ENCODE assay signal across 14 mouse cellular contexts in the genomic region with DNA sequence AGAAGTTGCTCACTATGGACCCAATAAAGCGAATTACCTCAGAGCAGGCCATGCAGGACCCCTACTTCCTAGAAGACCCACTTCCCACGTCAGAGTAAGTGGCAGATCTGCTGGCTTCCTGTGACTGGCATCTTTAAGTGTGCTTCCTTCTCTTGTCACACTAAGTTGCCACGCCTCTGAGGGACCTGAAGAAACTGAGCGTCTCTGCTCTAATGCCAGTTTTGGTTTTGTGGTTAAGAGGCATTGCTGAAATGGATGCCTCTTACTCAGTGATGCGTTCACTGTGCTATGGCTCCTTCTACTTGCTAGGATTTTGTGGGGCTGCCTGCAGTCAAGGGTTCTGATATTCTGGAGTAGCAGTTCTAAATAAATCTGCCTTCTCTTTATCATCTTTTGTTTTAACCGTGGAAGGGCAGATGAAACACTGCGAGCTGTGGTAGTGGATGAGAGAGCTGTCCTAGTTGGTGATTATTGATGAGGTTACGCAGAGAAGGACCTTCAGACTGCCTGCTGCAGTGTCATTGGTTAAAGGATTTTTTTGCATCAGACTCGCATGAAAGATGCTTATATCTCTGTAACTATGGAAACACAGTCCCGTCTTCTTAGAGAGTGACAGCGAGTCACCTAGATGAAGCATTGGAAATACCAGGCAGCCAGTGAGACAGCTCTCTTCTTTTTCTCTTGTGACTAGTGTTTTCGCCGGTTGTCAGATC.
DNase-seq lines count a peak whose midpoint lies in the region; ATAC-seq and TF ChIP-seq lines count a peak whose summit lies in the region.
"Had no signal": no experiment of that assay in that cellular context is flagged by ENCODE, and none has a peak within 500 bp of the region (broad histone marks: within the 10 kb centered on the region; RNA-seq: fewer than 3 reads in every experiment).

No protein-coding gene starts in this region.

- H3K9me3 ChIP-seq in hindbrain, embryonic 13.5 days, result no peaks in the 10 kb centered on the region
- H3K9me3 ChIP-seq in hindbrain, embryonic 10.5 days, result no peaks in the 10 kb centered on the region
- no peaks in the 10 kb centered on the region for H3K9me3 ChIP-seq in midbrain, embryonic 15.5 days
- no peaks in the 10 kb centered on the region for H3K9me3 ChIP-seq in midbrain, embryonic 11.5 days (ENCODE audit: control insufficient read depth, low read length)
- no peaks in the 10 kb centered on the region for H3K9me3 ChIP-seq in CH12.LX (replicated peaks; ENCODE audit: low read length)
- H3K9me3 ChIP-seq: limb, embryonic 15.5 days; neural tube, embryonic 12.5 days had no signal

- no peak overlapping the region for H3K9ac ChIP-seq in hindbrain, embryonic 13.5 days
- no peak overlapping the region for H3K9ac ChIP-seq in midbrain, embryonic 15.5 days
- no peak overlapping the region for H3K9ac ChIP-seq in midbrain, embryonic 11.5 days (ENCODE audit: low read length)
- no peak overlapping the region for H3K9ac ChIP-seq in CH12.LX (ENCODE audit: insufficient read depth, low read depth)
- H3K9ac ChIP-seq: limb, embryonic 15.5 days; neural tube, embryonic 12.5 days had no signal

- in situ Hi-C loops in CH12.LX (cut with MboI; ENCODE audit: low pct_ligation_motif_present, low pct_unique_long_range_greater_than_20kb, low sequenced_read_pairs), result no loop called here

- no peak for DNase-seq in hindbrain, embryonic 10.5 days (ENCODE audit: low spot score)
- no peak for DNase-seq in midbrain, embryonic 11.5 days (ENCODE audit: low spot score, missing footprints)
- peak; percentile 71 for DNase-seq in CH12.LX (ENCODE audit: extremely low read depth)
- no peak for DNase-seq in right cerebral cortex, postnatal 14 days
- DNase-seq in yolk sac, embryonic 10.5 days (ENCODE audit: low spot score), result no peak
- DNase-seq: embryo, embryonic 11 days; retina, postnatal 1 day had no signal

- no peak overlapping the region for H3K4me3 ChIP-seq in hindbrain, embryonic 13.5 days
- H3K4me3 ChIP-seq in hindbrain, embryonic 10.5 days, result no peak overlapping the region
- H3K4me3 ChIP-seq in midbrain, embryonic 15.5 days, result no peak overlapping the region
- no peak overlapping the region for H3K4me3 ChIP-seq in midbrain, embryonic 11.5 days (ENCODE audit: low read depth, low read length)
- no peak overlapping the region for H3K4me3 ChIP-seq in CH12.LX (replicated peaks in 1 of 3; ENCODE audit: low read depth in 2 of 3, low read length in 2 of 3, poor library complexity in 1 of 3)
- H3K4me3 ChIP-seq: heart, adult 2 months; limb, embryonic 15.5 days; neural tube, embryonic 12.5 days had no signal

- ATAC-seq in hindbrain, embryonic 13.5 days (ENCODE audit: low FRiP score), result peak; percentile 29; the same call in 1 of the 2 replicates
- ATAC-seq in midbrain, embryonic 15.5 days (replicated peaks), result peak; percentile 58
- ATAC-seq in midbrain, embryonic 11.5 days (ENCODE audit: low FRiP score), result no peak
- ATAC-seq in megakaryocyte progenitor cell, adult 5-6 weeks (replicated peaks; ENCODE audit: poor library complexity), result peak; percentile 67
- ATAC-seq: intestine, embryonic 16.5 days had no signal

- no peak overlapping the region for H3K4me2 ChIP-seq in hindbrain, embryonic 13.5 days
- H3K4me2 ChIP-seq in midbrain, embryonic 15.5 days, result no peak overlapping the region
- no peak overlapping the region for H3K4me2 ChIP-seq in midbrain, embryonic 11.5 days
- H3K4me2 ChIP-seq in CH12.LX (ENCODE audit: insufficient read depth, low read depth, poor library complexity, severe bottlenecking), result 0 out of 2 replicates have a peak overlapping the region, but pooled peaks have one; percentile 23
- H3K4me2 ChIP-seq: limb, embryonic 15.5 days; neural tube, embryonic 12.5 days had no signal

- TF ChIP-seq RAD21 in CH12.LX (IDR thresholded peaks at IDR 0.05; ENCODE audit: low read depth, low read length), result no peak

- no peaks in the 10 kb centered on the region for H3K79me2 ChIP-seq in CH12.LX (replicated peaks; ENCODE audit: control insufficient read depth, extremely low read depth, insufficient read depth, poor library complexity, severe bottlenecking)

- WGBS in hindbrain, embryonic 13.5 days, result 81% methylated on average over 13 of the region's 13 CpGs
- WGBS in hindbrain, embryonic 10.5 days, result 92% methylated on average over 13 of the region's 13 CpGs
- WGBS in midbrain, embryonic 15.5 days, result 79% methylated on average over 13 of the region's 13 CpGs
- WGBS in midbrain, embryonic 11.5 days, result 91% methylated on average over 13 of the region's 13 CpGs

- TF ChIP-seq EP300 in CH12.LX (IDR thresholded peaks at IDR 0.05; ENCODE audit: low read length), result no peak

- 0 out of 2 replicates have a peak, but pooled peaks cover 4% of the 10 kb centered on the region for H3K4me1 ChIP-seq in hindbrain, embryonic 13.5 days (replicated peaks)
- no peaks in the 10 kb centered on the region for H3K4me1 ChIP-seq in hindbrain, embryonic 10.5 days (replicated peaks)
- no peaks in the 10 kb centered on the region for H3K4me1 ChIP-seq in midbrain, embryonic 15.5 days
- no peaks in the 10 kb centered on the region for H3K4me1 ChIP-seq in midbrain, embryonic 11.5 days (ENCODE audit: control insufficient read depth, insufficient read depth, low read length)
- H3K4me1 ChIP-seq in CH12.LX (ENCODE audit: control insufficient read depth in 1 of 2, insufficient read depth in 2 of 2), result peaks cover 13 to 35% of the 10 kb centered on the region in 2 experiments
- H3K4me1 ChIP-seq: limb, embryonic 15.5 days; neural tube, embryonic 12.5 days had no signal

- peaks cover 70% of the 10 kb centered on the region for H3K36me3 ChIP-seq in hindbrain, embryonic 13.5 days
- peaks cover 90% of the 10 kb centered on the region for H3K36me3 ChIP-seq in hindbrain, embryonic 10.5 days
- H3K36me3 ChIP-seq in midbrain, embryonic 15.5 days (replicated peaks), result peaks cover 32% of the 10 kb centered on the region; the same call in 1 of the 2 replicates
- H3K36me3 ChIP-seq in midbrain, embryonic 11.5 days (ENCODE audit: control insufficient read depth, insufficient read depth, low read length), result peaks cover 6% of the 10 kb centered on the region; the same call in 1 of the 2 replicates
- H3K36me3 ChIP-seq in CH12.LX (replicated peaks in 1 of 2; ENCODE audit: control insufficient read depth in 1 of 2, insufficient read depth in 1 of 2, low read length in 1 of 2), result peaks cover 30 to 80% of the 10 kb centered on the region in 2 experiments

- TF ChIP-seq CTCF in CH12.LX (conservative IDR thresholded peaks at IDR 0.05 in 1 of 2, IDR thresholded peaks at IDR 0.05 in 1 of 2; ENCODE audit: low read depth in 2 of 2, low read length in 2 of 2), result no peak

- dilution Hi-C loops in CH12.LX (cut with MboI; ENCODE audit: extremely low pct_ligation_motif_present, extremely low pct_unique_long_range_greater_than_20kb, low sequenced_read_pairs), result no loop called here

- peak overlapping the region; percentile 20 for H3K27ac ChIP-seq in hindbrain, embryonic 13.5 days
- H3K27ac ChIP-seq in hindbrain, embryonic 10.5 days, result no peak overlapping the region
- H3K27ac ChIP-seq in midbrain, embryonic 15.5 days, result peak overlapping the region; percentile 45; the same call in 1 of the 2 replicates
- H3K27ac ChIP-seq in midbrain, embryonic 11.5 days (ENCODE audit: low read depth, low read length), result no peak overlapping the region
- H3K27ac ChIP-seq in CH12.LX (ENCODE audit: insufficient read depth, low read depth), result peak overlapping the region; percentile 54; the same call in 1 of the 2 replicates
- H3K27ac ChIP-seq: heart, adult 2 months; limb, embryonic 15.5 days; neural tube, embryonic 12.5 days had no signal

- no peaks in the 10 kb centered on the region for H3K27me3 ChIP-seq in hindbrain, embryonic 13.5 days
- H3K27me3 ChIP-seq in hindbrain, embryonic 10.5 days (ENCODE audit: insufficient read depth, poor library complexity, severe bottlenecking), result no peaks in the 10 kb centered on the region
- no peaks in the 10 kb centered on the region for H3K27me3 ChIP-seq in midbrain, embryonic 15.5 days (replicated peaks)
- H3K27me3 ChIP-seq in midbrain, embryonic 11.5 days (ENCODE audit: control insufficient read depth, insufficient read depth, low read length), result no peaks in the 10 kb centered on the region
- H3K27me3 ChIP-seq in CH12.LX (replicated peaks), result no peaks in the 10 kb centered on the region
- H3K27me3 ChIP-seq: limb, embryonic 15.5 days; neural tube, embryonic 12.5 days had no signal

- no peak for TF ChIP-seq POLR2A in CH12.LX (IDR thresholded peaks at IDR 0.05; ENCODE audit: low read depth, low read length)

TF ChIP-seq in CH12.LX, 34 proteins besides CTCF, POLR2A, EP300 and RAD21:
- TF ChIP-seq MAZ (IDR thresholded peaks at IDR 0.05; ENCODE audit: low read depth, low read length) (no peak), USF2 (conservative IDR thresholded peaks at IDR 0.05; ENCODE audit: low read depth, low read length) (no peak), ZNF384 (IDR thresholded peaks at IDR 0.05; ENCODE audit: low read depth, low read length) (no peak), POLR2AphosphoS2 (IDR thresholded peaks at IDR 0.05; ENCODE audit: low read depth, low read length) (no peak), E2F4 (IDR thresholded peaks at IDR 0.05; ENCODE audit: insufficient replicate concordance, low read depth, low read length) (no peak), BHLHE40 (IDR thresholded peaks at IDR 0.05; ENCODE audit: low read depth, low read length) (no peak), CHD2 (IDR thresholded peaks at IDR 0.05; ENCODE audit: low read length) (no peak), RCOR1 (conservative IDR thresholded peaks at IDR 0.05; ENCODE audit: low read depth, low read length) (no peak), TBP (conservative IDR thresholded peaks at IDR 0.05; ENCODE audit: low read depth, low read length) (no peak), ZC3H11A (IDR thresholded peaks at IDR 0.05; ENCODE audit: low read depth, low read length) (no peak), JUND (conservative IDR thresholded peaks at IDR 0.05; ENCODE audit: low read depth, low read length) (no peak), ELF1 (IDR thresholded peaks at IDR 0.05; ENCODE audit: low read depth, low read length) (no peak), MAFK (IDR thresholded peaks at IDR 0.05; ENCODE audit: insufficient replicate concordance, low read length) (no peak), USF1 (IDR thresholded peaks at IDR 0.05; ENCODE audit: low read depth, low read length) (no peak), MYC (IDR thresholded peaks at IDR 0.05; ENCODE audit: low read depth, low read length) (no peak), TCF12 (IDR thresholded peaks at IDR 0.05; ENCODE audit: low read depth, low read length) (no peak)

Comparison
In these comparisons a context has a peak if more than half of its experiments do, and no peak if none do; other contexts are left out.
1. H3K27ac ChIP-seq: peak in hindbrain, embryonic 13.5 days (single experiment), midbrain, embryonic 15.5 days (single experiment) and CH12.LX (single experiment); none in hindbrain, embryonic 10.5 days (single experiment) and midbrain, embryonic 11.5 days (single experiment).